Mouse (Mus musculus): ENCODE data around the gene Pdcd7.

Gene Pdcd7

GRCm38 (mm10) chr9:65398279-65398678, 52.4 kb downstream of the Pdcd7 start, which contains the start of gene Rasl12:
TSS of gene Rasl12 (plus strand) at chr9:65398506.
- peak; percentile 28 for DNase-seq (ENCODE audit: low read depth, low spot score)

GRCm38 (mm10) chr9:65399934-65400333, 54.0 kb downstream of the Pdcd7 start:
- no peak for DNase-seq (ENCODE audit: low read depth, low spot score)

GRCm38 (mm10) chr9:65404331-65405183, 58.7 kb downstream of the Pdcd7 start:
- DNase-seq (ENCODE audit: low read depth, low spot score) = no peak

- DNase-seq (ENCODE audit: low read depth, low spot score) = no peak
These were observed 59.2 kb downstream of the Pdcd7 start for GRCm38 (mm10) chr9:65405184-65405449.

GRCm38 (mm10) chr9:65407327-65407726, 61.4 kb downstream of the Pdcd7 start:
- no peak for DNase-seq (ENCODE audit: low read depth, low spot score)

GRCm38 (mm10) chr9:65407861-65408260, 62.0 kb downstream of the Pdcd7 start:
- DNase-seq (ENCODE audit: low read depth, low spot score) = no peak

- no peak for DNase-seq (ENCODE audit: low read depth, low spot score)
These were observed 63.0 kb downstream of the Pdcd7 start for GRCm38 (mm10) chr9:65408871-65409295.

All from retina, postnatal 7 days (tissue).